Mouse (Mus musculus) gastrocnemius, postnatal 25 days (tissue): ENCODE data around the gene Gal. TPM values are rescaled to one million over a fixed set of nuclear protein-coding genes. Genes with fewer than 3 reads are reported as not detected.

ENCODE experiments used
- DNase-seq: peaks from one replicate; pipeline ENCODE4 v3.0.0; 2022
- long read RNA-seq, 2 experiments: library from polyadenylated mRNA; stranded (forward); transcript quantifications; one replicate each; pipeline ENCODE4 v2.0.0; 2021
- total RNA-seq, 2 experiments: library from RNA; stranded (reverse); gene quantifications; 1 replicate in 1 of 2; 2 replicates in 1 of 2; pipeline ENCODE4 v1.2.3; 2021

Gal gene
- under 1 TPM; 0.49 to 0.72 TPM for total RNA-seq
- long read RNA-seq, experiment 1: 0 reads
- long read RNA-seq, experiment 2, partial matches to known transcripts: 0 of 2 reads
- long read RNA-seq, experiment 2, other reads (novel, unspliced or antisense): 0 of 2 reads

GRCm38 (mm10) chr19:3414268-3414733 is at the start of gene Gal:
TSS of gene Gal (minus strand) at chr19:3414544.
- peak; percentile 23 for DNase-seq

- no peak for DNase-seq
These were observed 45.6 kb upstream of the Gal start for GRCm38 (mm10) chr19:3459986-3460385.

GRCm38 (mm10) chr19:3458331-3459099 is 44.2 kb upstream of the Gal start:
- DNase-seq: no peak

- DNase-seq: no peak
These were observed 43.4 kb upstream of the Gal start for GRCm38 (mm10) chr19:3457700-3458099.

GRCm38 (mm10) chr19:3451649-3452048 is 37.3 kb upstream of the Gal start:
- no peak for DNase-seq

GRCm38 (mm10) chr19:3451170-3451569 is 36.8 kb upstream of the Gal start:
- peak; percentile 39 for DNase-seq

GRCm38 (mm10) chr19:3450714-3451113 is 36.4 kb upstream of the Gal start:
- DNase-seq: no peak

- no peak for DNase-seq
These were observed 34.9 kb upstream of the Gal start for GRCm38 (mm10) chr19:3449248-3449647.

GRCm38 (mm10) chr19:3447348-3447747 is 33.0 kb upstream of the Gal start:
- no peak for DNase-seq

GRCm38 (mm10) chr19:3441092-3441491 is 26.7 kb upstream of the Gal start:
- no peak for DNase-seq

- no peak for DNase-seq
These were observed 26.3 kb upstream of the Gal start for GRCm38 (mm10) chr19:3440667-3441066.

- DNase-seq: no peak
These were observed 23.6 kb upstream of the Gal start for GRCm38 (mm10) chr19:3437980-3438379.

GRCm38 (mm10) chr19:3436840-3437239 is 22.5 kb upstream of the Gal start:
- no peak for DNase-seq

GRCm38 (mm10) chr19:3435824-3436223 is 21.5 kb upstream of the Gal start:
- no peak for DNase-seq

- DNase-seq: no peak
These were observed 20.3 kb upstream of the Gal start for GRCm38 (mm10) chr19:3434641-3435040.

- no peak for DNase-seq
These were observed 19.8 kb upstream of the Gal start for GRCm38 (mm10) chr19:3434124-3434523.

GRCm38 (mm10) chr19:3431969-3432368 is 17.6 kb upstream of the Gal start:
- no peak for DNase-seq

- DNase-seq: no peak
These were observed 16.7 kb upstream of the Gal start for GRCm38 (mm10) chr19:3431066-3431465.

- DNase-seq: no peak
These were observed 14.9 kb upstream of the Gal start for GRCm38 (mm10) chr19:3429156-3429816.

GRCm38 (mm10) chr19:3428057-3428830 is 13.9 kb upstream of the Gal start:
- peak; percentile 43 for DNase-seq

GRCm38 (mm10) chr19:3424214-3424613 is 9.9 kb upstream of the Gal start:
- DNase-seq: no peak

- DNase-seq: no peak
These were observed 8.6 kb upstream of the Gal start for GRCm38 (mm10) chr19:3422981-3423380.

GRCm38 (mm10) chr19:3422488-3422887 is 8.1 kb upstream of the Gal start:
- DNase-seq: peak; percentile 19
